Comparison of ENCODE assay signal across 17 mouse cellular contexts in the genomic region with DNA sequence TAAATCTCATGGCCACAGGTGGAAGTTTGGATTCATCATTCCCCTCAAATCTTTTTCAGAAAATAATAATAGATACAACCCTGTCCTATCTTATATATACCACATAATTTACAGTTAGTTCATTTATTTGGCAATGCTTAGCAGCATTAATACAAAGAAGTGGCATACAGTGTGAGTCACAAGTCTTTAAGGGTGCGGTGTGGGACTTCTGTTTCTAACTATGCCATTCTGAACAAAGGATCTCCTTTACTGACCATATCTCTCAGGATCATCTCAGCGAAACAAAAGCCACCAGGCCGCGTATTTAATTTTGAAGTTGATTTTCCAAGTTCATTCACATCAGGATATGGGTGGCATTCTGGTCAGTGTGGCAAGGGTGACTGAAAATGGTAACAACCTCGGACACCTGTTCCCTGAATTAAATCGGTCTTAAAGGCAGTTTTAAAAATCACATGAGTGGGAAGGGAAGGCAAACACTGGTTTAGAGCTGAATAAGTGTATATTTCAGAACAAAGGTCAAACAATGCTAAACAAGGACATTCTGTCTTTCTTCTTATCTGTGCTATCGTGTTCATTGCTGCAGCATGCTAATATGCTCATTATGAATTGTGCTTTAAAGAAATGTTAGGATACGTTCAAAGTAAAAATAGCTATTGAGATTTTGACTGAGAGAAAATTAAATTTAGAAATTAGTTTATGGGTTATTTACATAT.
"Had no signal": no experiment of that assay in that cellular context is flagged by ENCODE, and none has a peak within 500 bp of the region (broad histone marks: within the 10 kb centered on the region; RNA-seq: fewer than 3 reads in every experiment).

No protein-coding gene starts in this region.

- ATAC-seq: liver, embryonic 12.5 days; midbrain, embryonic 16.5 days had no signal

- H3K4me1 ChIP-seq: neural tube, embryonic 15.5 days had no signal

- DNase-seq: lung, adult 18-20 months; lung, embryonic 14.5 days; lung, postnatal 14 days; lung, postnatal 4 days; midbrain, embryonic 14.5 days; right cerebral cortex, adult 18-20 months; thymus, adult 18-20 months; thymus, postnatal 14 days; thymus, postnatal 36 days had no signal

- H3K36me3 ChIP-seq: liver, embryonic 12.5 days; midbrain, embryonic 10.5 days; midbrain, embryonic 12.5 days; neural tube, embryonic 13.5 days; neural tube, embryonic 15.5 days had no signal

- H3K27me3 ChIP-seq: liver, embryonic 12.5 days; midbrain, embryonic 12.5 days; neural tube, embryonic 13.5 days; neural tube, embryonic 15.5 days had no signal

- H3K9me3 ChIP-seq: liver, embryonic 12.5 days; midbrain, embryonic 10.5 days; midbrain, embryonic 12.5 days; neural tube, embryonic 13.5 days; neural tube, embryonic 15.5 days had no signal

- H3K9ac ChIP-seq: liver, embryonic 12.5 days; liver, embryonic 14.5 days; lung, embryonic 14.5 days; midbrain, embryonic 12.5 days; neural tube, embryonic 13.5 days; neural tube, embryonic 15.5 days had no signal

- H3K4me3 ChIP-seq: liver, embryonic 12.5 days; midbrain, embryonic 10.5 days; midbrain, embryonic 12.5 days; myocyte; neural tube, embryonic 13.5 days; neural tube, embryonic 15.5 days had no signal

- H3K4me2 ChIP-seq: liver, embryonic 12.5 days; lung, embryonic 14.5 days; midbrain, embryonic 12.5 days; neural tube, embryonic 13.5 days; neural tube, embryonic 15.5 days had no signal

- H3K27ac ChIP-seq: liver, embryonic 12.5 days; liver, embryonic 14.5 days; midbrain, embryonic 10.5 days; midbrain, embryonic 12.5 days; neural tube, embryonic 13.5 days; neural tube, embryonic 15.5 days had no signal
